Mouse (Mus musculus) urinary bladder, postnatal 10 days (tissue): ENCODE results near the gene Zfand3.
A peak's percentile ranks its signal among the peaks of the same experiment; 100 is the strongest.

Experiments
- DNase-seq: peaks from one replicate; pipeline ENCODE4 v3.0.0; 2022; ENCODE audit warnings: low spot score

Zfand3 gene

DNA sequence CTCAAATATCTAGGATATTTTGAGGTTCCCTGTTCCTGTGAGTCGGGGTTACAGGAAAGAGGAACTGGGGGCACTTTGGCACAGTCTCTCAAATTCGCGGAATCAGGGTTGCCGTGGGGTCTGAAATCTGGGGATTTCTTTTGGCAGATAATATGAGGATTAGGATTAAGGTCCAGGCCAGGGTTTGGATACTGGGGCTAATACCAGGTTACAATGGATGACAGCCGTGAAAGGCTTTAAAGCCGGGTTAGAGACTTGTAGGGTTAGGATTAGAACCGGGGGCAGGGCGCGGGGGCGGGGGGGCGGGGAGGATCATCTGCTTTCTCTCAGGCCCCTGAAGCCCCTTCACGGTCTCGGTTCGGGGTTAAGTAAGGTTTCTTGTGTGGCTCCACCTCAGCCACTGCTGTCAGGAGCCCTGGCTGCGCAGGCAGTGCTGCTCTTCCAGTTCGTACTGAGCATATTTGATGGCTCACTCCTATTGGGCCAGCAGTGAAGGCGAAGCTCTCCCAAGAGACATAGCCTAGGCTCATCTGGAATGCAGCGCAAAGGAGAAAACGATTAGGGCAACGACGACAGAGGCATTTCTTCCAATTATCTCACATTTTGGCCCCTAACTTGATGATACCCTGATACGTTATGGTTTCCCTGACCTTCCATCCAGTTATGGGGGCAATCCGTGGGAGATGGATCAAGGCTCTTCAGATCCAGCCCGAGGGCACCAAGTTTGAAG, 5.8 kb upstream of the Zfand3 start:
- no peak for DNase-seq

GRCm38 (mm10) chr17:30005103-30005443, 540 bp downstream of the Zfand3 start:
- no peak for DNase-seq

DNA sequence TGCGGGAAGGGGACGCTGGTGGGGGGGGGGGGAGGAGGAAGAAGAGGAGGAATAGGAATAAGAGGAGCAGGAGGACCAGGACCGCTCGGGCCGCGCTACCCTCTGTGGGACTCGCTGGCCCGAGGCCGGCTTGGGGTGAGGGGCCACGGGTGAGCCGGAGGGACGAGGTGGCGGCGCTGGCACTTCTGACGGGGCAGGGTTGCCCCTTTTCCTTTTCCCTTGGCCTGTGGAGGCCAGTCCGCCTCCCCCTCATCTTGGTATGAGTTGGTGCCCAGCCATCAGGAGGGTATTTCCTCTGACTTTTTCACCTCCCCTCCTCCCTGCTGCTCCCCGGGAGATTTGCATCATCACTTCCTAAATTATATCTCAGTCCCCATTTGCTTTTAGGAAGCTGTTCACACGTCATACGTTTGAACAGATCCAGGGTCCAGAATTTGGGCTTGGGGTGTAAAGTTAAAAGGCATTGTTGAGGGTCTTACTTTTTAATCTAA, 963 bp downstream of the Zfand3 start:
- no peak for DNase-seq

DNA sequence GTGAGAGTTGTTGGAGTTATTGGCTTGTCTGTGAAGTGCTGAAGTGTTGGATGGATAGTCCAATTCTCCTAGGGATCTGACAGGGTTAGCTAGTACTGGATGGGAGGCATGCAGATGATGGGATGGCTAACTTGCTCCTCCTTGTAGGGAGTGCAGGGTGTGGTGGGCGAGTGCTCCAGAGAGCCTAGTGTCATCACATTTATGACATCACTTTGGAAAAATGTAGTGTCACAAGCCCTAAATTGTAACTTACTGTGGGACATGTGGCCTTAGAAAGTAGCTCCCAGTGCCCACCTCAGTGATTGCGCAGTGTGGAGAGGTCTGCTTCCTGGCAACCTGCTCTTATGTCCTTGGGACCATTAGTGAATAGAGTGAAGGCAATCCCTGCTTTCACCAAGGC, 2.3 kb downstream of the Zfand3 start:
- no peak for DNase-seq

DNA sequence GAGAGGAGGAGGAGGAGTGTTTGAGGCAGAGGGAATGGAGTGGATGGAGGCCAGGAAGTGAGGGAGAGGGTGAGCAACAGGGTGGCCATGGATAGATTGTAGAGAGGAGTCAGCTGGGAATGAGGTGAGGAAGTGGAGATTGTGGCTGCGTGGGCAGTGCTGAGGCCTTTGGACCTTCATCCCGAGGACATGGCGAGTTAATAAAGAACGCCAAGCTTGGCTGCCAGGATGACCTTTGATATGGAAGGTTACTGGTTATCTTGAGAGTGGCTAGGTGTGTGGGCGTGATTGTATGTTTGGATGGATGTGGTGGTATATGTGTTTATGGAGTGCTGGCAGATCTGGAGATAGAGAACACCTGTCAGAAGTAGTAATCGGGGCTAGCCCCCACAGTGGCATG, 3.4 kb downstream of the Zfand3 start:
- no peak for DNase-seq

DNA sequence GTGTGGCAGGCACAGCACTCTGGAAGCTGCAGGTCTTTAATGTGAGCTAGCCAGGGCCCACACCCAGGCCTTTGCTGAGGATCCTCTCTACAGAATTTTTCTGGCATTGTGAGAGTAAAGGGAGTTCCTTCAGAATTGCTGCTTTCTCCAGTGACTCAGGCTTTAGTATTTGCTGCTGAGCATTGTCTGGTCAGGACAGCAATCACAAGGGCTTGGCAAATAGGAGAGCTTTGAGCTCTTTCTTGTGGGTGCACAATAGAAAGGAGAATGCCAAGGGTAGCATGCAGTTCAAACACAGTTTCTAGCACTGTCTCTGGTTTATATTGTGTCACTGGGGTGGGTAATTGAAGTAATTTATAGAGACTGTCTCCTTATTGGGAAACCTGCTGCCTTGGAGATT, 3.9 kb downstream of the Zfand3 start:
- no peak for DNase-seq

DNA sequence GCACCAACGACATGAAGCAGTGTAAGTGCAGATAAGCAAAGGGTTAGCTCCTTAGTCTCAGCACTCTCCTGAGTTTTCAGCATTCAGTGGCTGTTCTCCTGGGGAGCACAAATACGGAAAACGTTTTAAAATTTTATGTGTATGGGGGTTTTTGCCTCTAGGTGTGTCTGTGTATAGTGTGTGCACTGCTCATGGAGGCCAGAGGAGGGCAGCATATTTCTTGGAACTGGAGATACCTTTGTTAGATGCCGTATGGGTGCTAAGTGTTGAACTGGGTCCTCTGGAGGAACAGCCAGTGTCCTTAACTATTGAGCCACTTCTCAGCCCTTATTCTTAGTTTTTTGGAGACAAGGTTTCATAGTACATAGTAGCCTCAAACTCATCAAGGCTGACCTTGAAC, 10.1 kb downstream of the Zfand3 start:
- no peak for DNase-seq

- no peak for DNase-seq
These were observed 14.5 kb downstream of the Zfand3 start for GRCm38 (mm10) chr17:30018927-30019610.

- DNase-seq = no peak
These were observed 15.4 kb downstream of the Zfand3 start for GRCm38 (mm10) chr17:30019942-30020341.

- peak; percentile 52 for DNase-seq
These were observed 20.1 kb downstream of the Zfand3 start for GRCm38 (mm10) chr17:30024651-30025050.

DNA sequence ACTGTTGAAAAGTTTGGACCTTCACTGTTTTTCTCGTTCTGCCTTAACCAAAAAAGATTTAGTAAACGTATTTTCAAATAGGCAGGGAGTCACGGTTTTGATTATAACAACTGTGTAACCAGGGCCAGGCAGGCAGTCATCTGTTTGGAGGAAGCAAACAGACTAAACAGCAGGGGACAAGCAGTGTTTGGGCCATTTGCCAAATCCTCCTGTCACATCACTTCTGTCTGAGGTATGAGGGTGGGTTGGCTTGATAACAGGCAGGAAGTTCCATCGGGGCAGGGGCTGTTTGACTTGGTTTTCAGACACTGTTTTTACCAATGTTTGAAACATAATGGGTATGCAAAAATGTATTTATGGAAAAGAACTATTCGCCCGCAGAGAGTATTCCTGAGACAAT, 22.1 kb downstream of the Zfand3 start:
- DNase-seq = no peak

- no peak for DNase-seq
These were observed 23.0 kb downstream of the Zfand3 start for GRCm38 (mm10) chr17:30027343-30028029.

GRCm38 (mm10) chr17:30029633-30030226, 25.2 kb downstream of the Zfand3 start:
- no peak for DNase-seq

DNA sequence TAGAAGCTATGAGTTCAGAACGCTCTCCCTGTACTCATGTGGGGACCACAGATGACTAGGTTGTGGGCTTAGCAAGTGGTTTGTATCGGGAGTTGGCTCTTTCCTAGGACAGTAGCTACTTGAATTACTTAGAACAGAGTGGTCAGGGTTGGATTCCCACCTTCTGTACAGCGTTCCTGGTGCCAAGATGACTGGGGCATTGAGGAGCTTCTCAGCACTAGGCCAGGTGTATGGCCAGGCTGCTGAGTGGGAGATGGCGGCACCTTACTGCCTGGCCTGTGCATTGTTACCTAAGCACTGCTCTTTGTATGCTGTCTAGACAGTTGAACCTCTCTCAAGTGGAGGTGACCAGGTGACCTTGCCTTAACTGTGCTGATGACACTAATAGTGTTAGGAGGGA, 28.3 kb downstream of the Zfand3 start:
- no peak for DNase-seq

DNA sequence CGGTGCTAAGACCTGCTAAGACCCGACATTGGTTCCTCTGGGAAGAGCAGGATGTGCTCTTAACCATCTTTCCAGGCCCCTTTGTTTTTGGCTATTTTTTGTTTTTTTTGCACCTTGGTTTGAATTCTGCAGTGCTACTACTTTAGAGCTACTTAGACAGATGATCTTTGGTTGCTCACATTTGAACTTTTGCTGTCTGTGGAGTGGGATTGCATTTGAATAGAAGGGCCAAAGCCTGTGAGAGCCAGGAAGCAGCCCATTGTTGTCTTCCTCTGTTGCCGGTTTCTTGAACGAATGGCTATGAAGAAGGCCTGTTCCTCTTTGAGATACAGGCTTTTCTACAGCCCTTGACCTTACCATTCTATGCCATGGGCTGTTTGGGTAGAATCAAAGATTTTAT, 29.5 kb downstream of the Zfand3 start:
- DNase-seq = no peak

GRCm38 (mm10) chr17:30035216-30036005, 30.9 kb downstream of the Zfand3 start:
- DNase-seq = no peak

DNA sequence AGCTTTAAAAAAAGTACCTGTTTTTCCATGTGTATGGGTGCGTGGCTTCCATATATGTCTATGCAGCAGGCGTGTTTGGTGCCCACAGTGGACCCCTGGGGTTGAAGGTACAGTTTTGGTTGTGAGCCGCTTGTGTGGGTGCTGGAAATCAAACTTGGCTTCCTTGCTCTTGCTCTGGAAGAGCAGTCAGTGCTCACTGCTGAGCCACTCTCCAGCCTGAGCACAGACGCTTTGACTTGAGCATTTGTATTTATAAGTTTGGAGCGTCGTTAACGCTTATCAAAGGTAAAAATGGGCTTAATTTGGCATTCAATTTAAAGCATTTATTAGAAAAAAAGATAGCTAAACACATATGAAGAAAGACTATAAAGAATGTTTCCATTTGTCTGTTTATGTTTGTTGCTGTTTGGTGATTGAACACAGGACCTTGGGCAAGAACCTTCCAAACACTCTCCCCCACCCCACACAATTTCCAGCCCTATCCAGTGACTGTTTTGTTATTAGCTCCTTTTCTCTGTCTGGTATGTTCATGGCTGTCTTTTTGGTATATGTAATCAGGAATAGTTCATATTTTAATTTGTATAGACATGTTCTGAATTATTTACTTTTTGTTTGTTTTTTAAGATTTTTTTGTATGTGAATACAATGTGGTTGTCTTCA, 38.8 kb downstream of the Zfand3 start:
- no peak for DNase-seq

DNA sequence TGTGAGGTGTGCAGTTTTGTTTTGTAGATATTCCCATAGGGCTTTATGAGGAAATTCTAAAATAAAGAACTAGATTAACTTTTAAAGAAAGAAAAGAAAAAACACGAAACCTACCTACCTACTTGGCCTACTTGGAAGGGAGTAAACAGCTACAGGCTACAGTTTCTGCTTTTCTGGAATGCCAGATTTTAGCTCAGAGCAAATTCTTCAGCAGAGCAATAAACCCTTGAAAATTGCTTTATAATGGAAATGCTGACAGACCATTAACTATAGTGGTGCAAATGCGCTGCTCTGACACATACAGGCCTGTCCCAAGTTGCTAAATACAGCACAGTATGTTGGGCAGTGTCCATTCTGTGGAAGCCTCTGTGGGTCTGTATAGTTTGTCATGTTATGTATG, 40.6 kb downstream of the Zfand3 start:
- DNase-seq = no peak

DNA sequence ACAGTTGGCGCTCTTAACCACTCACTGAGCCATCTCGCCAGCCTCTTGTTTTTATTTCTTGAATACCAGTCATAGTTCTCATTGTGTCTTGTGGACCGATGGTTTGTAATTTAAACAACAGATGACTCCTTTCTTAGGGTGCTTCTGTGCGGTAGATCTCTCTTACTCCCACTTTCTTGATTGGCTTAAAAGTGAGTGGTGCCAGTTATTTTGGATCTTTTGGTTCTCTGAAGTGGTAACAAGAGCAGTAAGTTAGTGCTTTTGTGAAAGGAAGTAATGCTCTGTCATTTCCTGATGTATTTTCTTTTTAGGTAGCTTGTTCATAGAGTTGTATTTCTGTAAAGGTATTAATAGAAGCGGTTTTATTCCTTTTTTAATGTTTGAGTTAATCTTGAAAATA, 42.1 kb downstream of the Zfand3 start:
- DNase-seq = no peak

DNA sequence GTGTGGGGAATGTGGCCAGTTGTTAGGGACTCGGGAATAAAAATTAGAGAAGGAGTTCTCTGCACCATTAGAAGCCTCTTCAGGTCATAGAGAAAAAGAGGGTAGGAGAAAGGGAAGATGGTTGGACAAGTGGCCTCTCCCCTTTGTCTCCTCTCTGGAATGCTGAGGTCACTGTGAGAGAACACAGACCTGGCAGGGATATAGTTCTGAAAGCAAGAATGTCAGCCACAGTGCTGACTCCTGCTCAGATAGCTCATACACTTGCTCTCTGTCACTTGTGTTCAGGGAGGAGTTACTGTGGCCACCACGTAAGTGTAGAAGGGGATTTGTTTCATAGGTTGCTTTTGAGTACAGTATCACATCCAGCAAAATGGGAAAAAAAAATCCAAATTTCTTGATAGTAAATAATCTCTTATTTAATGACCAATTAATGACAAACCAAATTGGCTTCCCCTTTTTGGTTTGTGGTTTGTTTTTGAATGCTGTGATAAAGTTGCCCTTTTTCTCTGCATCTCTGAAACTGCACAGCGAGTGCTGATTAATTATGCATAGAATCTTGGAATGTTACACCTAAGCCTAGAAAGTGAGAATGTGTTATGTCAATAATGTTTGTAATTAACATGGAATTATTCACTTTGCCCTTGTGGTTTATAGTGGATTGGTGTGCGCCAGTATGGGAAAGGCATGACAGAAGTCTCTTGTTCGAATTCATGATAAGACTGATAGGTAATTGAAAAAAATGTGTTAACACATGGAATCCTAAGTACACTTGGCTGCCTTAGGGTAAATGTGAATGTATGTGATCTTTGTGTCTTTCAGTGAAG, 47.2 kb downstream of the Zfand3 start:
- no peak for DNase-seq

DNA sequence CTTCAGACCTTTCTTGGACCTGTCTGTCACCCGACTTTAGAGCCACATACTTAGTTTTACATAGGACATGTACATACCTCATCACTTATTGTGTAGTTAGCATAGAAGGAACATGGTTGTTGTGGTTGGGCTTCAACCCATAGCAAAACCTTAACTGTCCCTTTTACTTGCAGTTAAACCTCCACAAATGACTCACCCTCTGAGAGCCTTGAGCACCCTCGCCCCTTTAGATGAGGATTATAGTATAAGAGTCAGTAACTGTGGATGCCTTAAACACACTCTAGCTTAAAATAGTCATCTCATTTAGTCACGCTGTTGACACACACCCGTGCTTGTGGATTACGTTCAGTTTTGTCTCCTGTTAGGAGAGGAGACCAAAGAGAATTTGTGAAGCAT, 47.8 kb downstream of the Zfand3 start:
- no peak for DNase-seq
